Mouse (Mus musculus) heart, adult 2 months (tissue): ENCODE data around the gene Rcn2. TPM values are rescaled to one million over a fixed set of nuclear protein-coding genes. Genes with fewer than 3 reads are reported as not detected.

Source experiments
- DNase-seq, 2 experiments: peaks; one replicate each; pipeline ENCODE4 v3.0.0; 2021
- H3K27ac ChIP-seq: fragments of 200-600 bp; 2 replicates; pipeline ENCODE4 v1.8.1; 2022
- H3K27me3 ChIP-seq: fragments of 200-500 bp; 2 replicates; pipeline ENCODE4 v1.6.1; 2012; ENCODE audit warnings: mild to moderate bottlenecking, low read length, inconsistent platforms, mixed read lengths; ENCODE audit not compliant: control insufficient read depth, insufficient read depth
- H3K36me3 ChIP-seq: fragments of 200-500 bp; 2 replicates; pipeline ENCODE4 v1.6.1; 2012; ENCODE audit warnings: low read length, inconsistent platforms; ENCODE audit not compliant: control insufficient read depth, insufficient read depth
- H3K4me1 ChIP-seq: fragments of 200-500 bp; 2 replicates; pipeline ENCODE4 v1.6.1; 2011; ENCODE audit warnings: low read length; ENCODE audit not compliant: control insufficient read depth, insufficient read depth
- H3K4me3 ChIP-seq: fragments of 200-600 bp; 2 replicates; pipeline ENCODE4 v1.8.1; 2022
- H3K79me2 ChIP-seq: fragments of 200-500 bp; replicated peaks from 2 replicates; pipeline ENCODE4 v1.6.1; 2012; ENCODE audit warnings: mild to moderate bottlenecking, inconsistent platforms, low read length, moderate library complexity, mixed read lengths; ENCODE audit not compliant: control insufficient read depth, insufficient read depth
- H3K9ac ChIP-seq: fragments of 200-500 bp; 2 replicates; pipeline ENCODE4 v1.6.1; 2012; ENCODE audit warnings: low read depth, mild to moderate bottlenecking, control low read depth, inconsistent platforms, low read length, mixed read lengths
- CTCF ChIP-seq: fragments of 200-600 bp; IDR thresholded peaks from 2 replicates; pipeline ENCODE4 v1.8.1; 2022; ENCODE audit warnings: antibody characterized with exemption, mild to moderate bottlenecking, moderate library complexity
- EP300 ChIP-seq: fragments of 200-500 bp; IDR thresholded peaks from 2 replicates; pipeline ENCODE4 v1.6.1; 2011; ENCODE audit warnings: low read depth, low read length, control low read depth; ENCODE audit not compliant: insufficient read depth
- POLR2A ChIP-seq: fragments of 200-500 bp; IDR thresholded peaks from 2 replicates; pipeline ENCODE4 v1.6.1; 2011; ENCODE audit warnings: mild to moderate bottlenecking, low read depth, low read length, control low read depth; ENCODE audit not compliant: insufficient read depth
- WGBS: fragments of 180-500 bp; shearing (Covaris S2); methylation state at CpG from one replicate; pipeline ENCODE4 v1.1.7; 2018; 5-methylcytosine and 5-hydroxymethylcytosine counted together
- intact Hi-C: fragments of 180-260 bp; cut with DNase I; formaldehyde crosslinking; loops from one replicate; pipeline ENCODE4 v1.15.1; 2025
- polyA plus RNA-seq: library from polyadenylated mRNA; depleted of rRNA; stranded (reverse); fragments of >200 nt; gene quantifications from 2 replicates; pipeline ENCODE4 v1.2.3, GENCODE M21; 2012
- total RNA-seq, 2 experiments: library from RNA; stranded (reverse); gene quantifications; 2 replicates each; pipeline ENCODE4 v1.2.3; 2021

The Rcn2 gene
- total and polyA plus RNA-seq, 3 experiments = 17.1 to 31.9 (median 31.0) TPM

GRCm38 (mm10) chr9:56086524-56086923 lies 44.9 kb downstream of the Rcn2 start:
- H3K27ac ChIP-seq = no peak overlapping the region
- no peaks in the 10 kb centered on the region for H3K79me2 ChIP-seq
- H3K4me1 ChIP-seq = no peaks in the 10 kb centered on the region
- intact Hi-C loops = no loop called here
- no peaks in the 10 kb centered on the region for H3K27me3 ChIP-seq
- H3K9ac ChIP-seq = no peak overlapping the region
- H3K4me3 ChIP-seq = no peak overlapping the region
- TF ChIP-seq EP300 (no peak), POLR2A (no peak), CTCF (no peak)
- no peaks in the 10 kb centered on the region for H3K36me3 ChIP-seq
- 83% methylated on average over 5 of the region's 5 CpGs for WGBS
- no peak for DNase-seq

- H3K27ac ChIP-seq = peak within 1 kb of the TSS; percentile 26
- intact Hi-C loops = no loop called here
- H3K4me3 ChIP-seq = no peak within 1 kb of the TSS
Observed at GRCm38 (mm10) chr9:56089778-56090520, 48.3 kb downstream of the Rcn2 start, which contains the start of gene Pstpip1. Gene Pstpip1, plus strand, starts transcription at chr9:56089962.

GRCm38 (mm10) chr9:56090546-56091225 lies 49.0 kb downstream of the Rcn2 start:
- WGBS = 66% methylated on average over 5 of the region's 5 CpGs
- no peaks in the 10 kb centered on the region for H3K79me2 ChIP-seq
- H3K9ac ChIP-seq = no peak overlapping the region; the same call in 1 of the 2 replicates
- TF ChIP-seq CTCF (no peak), POLR2A (no peak), EP300 (no peak)
- no peaks in the 10 kb centered on the region for H3K36me3 ChIP-seq
- peak overlapping the region; percentile 26 for H3K27ac ChIP-seq
- intact Hi-C loops = no loop called here
- no peak for DNase-seq
- H3K27me3 ChIP-seq = no peaks in the 10 kb centered on the region
- H3K4me1 ChIP-seq = no peaks in the 10 kb centered on the region; the same call in 1 of the 2 replicates
- H3K4me3 ChIP-seq = no peak overlapping the region

More at GRCm38 (mm10) chr9:56089778-56090520, 48.3 kb downstream of the Rcn2 start, which contains the start of gene Pstpip1:
- H3K79me2 ChIP-seq = no peaks in the 10 kb centered on the region
- H3K36me3 ChIP-seq = no peaks in the 10 kb centered on the region
- no peaks in the 10 kb centered on the region for H3K27me3 ChIP-seq
- H3K9ac ChIP-seq = peak within 1 kb of the TSS; percentile 55
- H3K4me1 ChIP-seq = no peaks in the 10 kb centered on the region
- DNase-seq = peak; percentile 79 to 84
- TF ChIP-seq POLR2A (no peak), CTCF (no peak), EP300 (no peak)
- 14% methylated on average over 22 of the region's 22 CpGs for WGBS

GRCm38 (mm10) chr9:56092102-56092501 lies 50.5 kb downstream of the Rcn2 start:
- Histone ChIP-seq H3K36me3 (no peaks in the 10 kb centered on the region), H3K27me3 (no peaks in the 10 kb centered on the region), H3K4me1 (no peaks in the 10 kb centered on the region; the same call in 1 of the 2 replicates), H3K79me2 (no peaks in the 10 kb centered on the region), H3K4me3 (no peak overlapping the region), H3K27ac (no peak overlapping the region), H3K9ac (no peak overlapping the region)
- no peak for DNase-seq
- intact Hi-C loops = no loop called here
- 65% methylated on average over 2 of the region's 2 CpGs for WGBS
- TF ChIP-seq EP300 (no peak), CTCF (peak; percentile 47)

- no peak for DNase-seq
- no peaks in the 10 kb centered on the region for H3K36me3 ChIP-seq
- no peaks in the 10 kb centered on the region; the same call in 1 of the 2 replicates for H3K4me1 ChIP-seq
- no peak overlapping the region for H3K27ac ChIP-seq
- 64% methylated on average over 4 of the region's 4 CpGs for WGBS
- no peaks in the 10 kb centered on the region for H3K79me2 ChIP-seq
- H3K9ac ChIP-seq = no peak overlapping the region
- no peak overlapping the region for H3K4me3 ChIP-seq
- TF ChIP-seq CTCF (no peak), POLR2A (no peak), EP300 (no peak)
- H3K27me3 ChIP-seq = no peaks in the 10 kb centered on the region
- intact Hi-C loops = no loop called here
Observed at GRCm38 (mm10) chr9:56097584-56098298, 56.1 kb downstream of the Rcn2 start.
